Mouse (Mus musculus): Measurements from ENCODE around the gene Fdps.

- TF ChIP-seq CTCF (IDR thresholded peaks at IDR 0.05; ENCODE audit: low read depth), result no peak
- no peak for TF ChIP-seq EP300 (IDR thresholded peaks at IDR 0.05; ENCODE audit: low read depth)
Measured at GRCm38 (mm10) chr3:89106881-89107280, 5.1 kb upstream of the Fdps start.

Measured in heart, postnatal 0 days (tissue).